Mouse (Mus musculus) intestine, postnatal 0 days (tissue): Measurements from ENCODE around the gene Srms. TPM values are rescaled to one million over a fixed set of nuclear protein-coding genes. Genes with fewer than 3 reads are reported as not detected.

Source experiments
- ATAC-seq: fragments of 200-750 bp; cut with Nextera tagmentation; 2 replicates; pipeline ENCODE4 v1.8.0; 2017; ENCODE audit warnings: mild to moderate bottlenecking, moderate TSS enrichment, moderate library complexity
- H3K27ac ChIP-seq: fragments of 300-500 bp; sonication (generic); 2 replicates; pipeline ENCODE4 v1.5.1; 2014; ENCODE audit warnings: mild to moderate bottlenecking, low read depth, low read length, moderate library complexity
- H3K27me3 ChIP-seq: fragments of 300-500 bp; sonication (generic); replicated peaks from 2 replicates; pipeline ENCODE4 v1.6.1; 2014; ENCODE audit warnings: low read length, mixed read lengths; ENCODE audit not compliant: control insufficient read depth, insufficient read depth
- H3K36me3 ChIP-seq: fragments of 300-500 bp; sonication (generic); 2 replicates; pipeline ENCODE4 v1.6.1; 2014; ENCODE audit warnings: mild to moderate bottlenecking, moderate library complexity; ENCODE audit not compliant: control insufficient read depth, insufficient read depth
- H3K4me1 ChIP-seq: fragments of 300-500 bp; sonication (generic); replicated peaks from 2 replicates; pipeline ENCODE4 v1.6.1; 2014; ENCODE audit warnings: antibody characterized with exemption, low read length, mixed read lengths; ENCODE audit not compliant: control insufficient read depth, insufficient read depth
- H3K4me2 ChIP-seq: fragments of 300-500 bp; sonication (generic); replicated peaks from 2 replicates; pipeline ENCODE4 v1.6.1; 2014; ENCODE audit warnings: low read depth, mild to moderate bottlenecking, moderate library complexity
- H3K4me3 ChIP-seq: fragments of 300-500 bp; sonication (generic); 2 replicates; pipeline ENCODE4 v1.5.1; 2014; ENCODE audit warnings: low read depth, low read length
- H3K9ac ChIP-seq: fragments of 300-500 bp; sonication (generic); 2 replicates; pipeline ENCODE4 v1.6.1; 2014; ENCODE audit warnings: mild to moderate bottlenecking, low read depth, low read length
- H3K9me3 ChIP-seq: fragments of 300-500 bp; sonication (generic); 2 replicates; pipeline ENCODE4 v1.6.1; 2016; ENCODE audit warnings: mixed run types; ENCODE audit not compliant: control insufficient read depth
- CTCF ChIP-seq: sonication (generic); IDR thresholded peaks from 2 replicates; pipeline ENCODE4 v1.5.1; 2016; ENCODE audit warnings: low read depth, mild to moderate bottlenecking, control low read depth, antibody characterized with exemption, moderate library complexity
- WGBS: fragments of 180-500 bp; shearing (Covaris S2); extraction: QIAGEN DNeasy Blood & Tissue Kit; methylation state at CpG from one replicate; pipeline ENCODE4 v1.1.7; 2014; 5-methylcytosine and 5-hydroxymethylcytosine counted together
- polyA plus RNA-seq: library from polyadenylated mRNA; unstranded; fragments of >200 nt; fragmentation: Nextera tagmentation; extraction: Ambion mirVana; gene quantifications from 2 replicates; pipeline ENCODE4 v1.2.1, GENCODE M21; 2015

Gene Srms
- polyA plus RNA-seq, 1 experiment from 2014 or later, result 0.17 TPM

DNA sequence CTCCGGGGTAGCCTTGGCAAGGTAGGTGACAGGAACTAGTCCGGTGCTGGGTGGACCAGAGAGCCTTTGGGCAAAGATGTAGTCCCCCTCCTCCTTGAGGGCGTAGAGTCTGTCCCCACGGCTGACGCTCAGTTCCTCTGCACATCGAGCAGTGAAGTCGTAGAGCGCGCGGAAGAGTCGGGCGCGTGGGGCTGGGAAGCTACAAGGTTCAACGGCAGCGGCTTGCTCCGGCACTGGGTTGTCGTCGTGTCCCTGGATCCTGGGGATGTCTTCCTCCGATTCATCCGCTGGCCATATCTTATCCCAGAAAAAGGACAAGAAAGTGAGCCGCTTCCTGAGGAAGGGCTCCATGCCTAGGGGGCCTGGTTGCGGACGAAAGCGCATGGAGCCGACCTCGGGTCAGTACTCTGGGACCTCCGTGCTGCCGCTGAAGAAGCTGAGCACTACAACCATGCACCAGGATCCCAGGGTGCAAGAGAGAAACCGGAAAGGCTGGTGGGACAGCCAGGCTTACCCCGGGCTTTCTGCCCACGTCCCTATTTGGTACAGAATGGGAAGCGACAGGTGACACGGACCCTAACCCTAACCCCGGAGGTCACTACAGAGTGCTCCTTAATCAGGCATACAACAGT is 480 bp downstream of the Srms start:
- Histone ChIP-seq H3K4me2 (peak overlapping the region; percentile 67), H3K4me1 (no peaks in the 10 kb centered on the region), H3K27me3 (peaks cover 14% of the 10 kb centered on the region), H3K36me3 (no peaks in the 10 kb centered on the region), H3K4me3 (peak overlapping the region; percentile 29), H3K9me3 (no peaks in the 10 kb centered on the region), H3K27ac (no peak overlapping the region), H3K9ac (0 out of 2 replicates have a peak overlapping the region, but pooled peaks have one; percentile 5)
- TF ChIP-seq CTCF, result no peak
- WGBS, result 3% methylated on average over 34 of the region's 34 CpGs
- 0 out of 2 replicates have a peak, but pooled peaks have one; percentile 15 for ATAC-seq

DNA sequence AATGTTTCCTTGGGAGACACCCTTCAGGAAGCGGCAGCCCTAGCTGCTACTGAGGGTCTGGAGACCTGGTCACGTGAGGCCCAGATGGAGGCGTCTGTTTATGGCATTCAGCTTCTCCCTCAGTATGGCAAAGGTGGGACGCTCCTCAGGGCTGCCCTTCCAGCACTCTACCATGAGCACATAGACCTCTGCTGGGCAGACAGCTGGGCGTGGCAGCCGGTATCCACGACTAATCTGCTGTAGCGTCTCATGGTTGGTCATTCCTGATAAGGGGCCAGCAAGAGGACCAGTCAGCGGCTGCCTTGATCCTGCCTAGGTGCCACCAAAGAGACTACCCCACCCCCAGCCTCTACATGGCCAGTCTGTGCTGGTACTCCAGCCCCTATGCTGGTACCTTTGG is 6.9 kb downstream of the Srms start:
- no peak overlapping the region for H3K4me2 ChIP-seq
- H3K9me3 ChIP-seq, result no peaks in the 10 kb centered on the region
- H3K27me3 ChIP-seq, result no peaks in the 10 kb centered on the region
- no peak overlapping the region for H3K9ac ChIP-seq
- no peak for ATAC-seq
- no peak for TF ChIP-seq CTCF
- H3K4me3 ChIP-seq, result no peak overlapping the region
- no peaks in the 10 kb centered on the region for H3K36me3 ChIP-seq
- H3K4me1 ChIP-seq, result peaks cover 7% of the 10 kb centered on the region; the same call in 1 of the 2 replicates
- WGBS, result 52% methylated on average over 9 of the region's 9 CpGs
- no peak overlapping the region for H3K27ac ChIP-seq

DNA sequence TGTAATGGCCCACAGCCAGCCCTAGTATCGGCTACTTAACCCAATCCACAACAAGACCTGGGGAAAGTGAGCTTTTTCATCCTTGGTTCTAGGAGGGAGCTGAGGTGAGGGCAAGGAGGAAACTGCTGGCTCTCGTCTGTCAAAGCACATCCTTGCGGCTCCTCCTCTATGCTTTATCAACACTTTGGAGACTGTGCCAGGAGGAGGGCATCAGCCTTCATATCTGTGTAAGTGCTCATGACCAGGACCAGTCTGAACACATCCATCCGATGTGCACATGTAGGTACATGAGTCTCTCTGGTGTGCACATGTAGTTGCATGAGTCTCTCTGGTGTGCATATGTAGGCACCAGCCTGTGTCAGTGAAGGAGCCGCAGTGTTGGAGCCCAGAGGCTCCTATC is 7.3 kb downstream of the Srms start:
- 79% methylated on average over 5 of the region's 5 CpGs for WGBS

DNA sequence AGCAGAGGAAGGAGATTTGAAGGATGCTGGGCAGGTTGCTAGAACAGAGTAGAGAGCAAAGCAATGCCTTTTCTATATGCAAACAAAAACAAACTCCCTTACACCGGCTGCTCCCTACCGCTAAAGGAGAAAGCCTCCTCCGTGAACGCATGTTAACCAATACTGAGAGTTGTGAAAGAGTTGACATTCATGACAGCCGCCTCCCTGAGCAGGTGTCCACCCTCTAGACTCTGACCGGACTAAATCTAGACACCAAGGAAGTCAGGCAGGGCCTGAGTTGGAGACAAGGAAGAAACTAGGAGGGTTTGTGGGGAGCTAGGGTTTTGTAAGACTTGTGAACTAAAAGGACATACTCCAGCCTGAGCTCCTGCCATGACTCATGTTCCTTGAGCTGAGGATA is 10.1 kb downstream of the Srms start:
- no peak overlapping the region for H3K9ac ChIP-seq
- 39% methylated on average over 6 of the region's 6 CpGs for WGBS
- no peak overlapping the region for H3K4me3 ChIP-seq
- TF ChIP-seq CTCF, result no peak
- H3K9me3 ChIP-seq, result no peaks in the 10 kb centered on the region
- H3K36me3 ChIP-seq, result no peaks in the 10 kb centered on the region
- H3K27ac ChIP-seq, result peak overlapping the region; percentile 70
- H3K27me3 ChIP-seq, result no peaks in the 10 kb centered on the region
- H3K4me2 ChIP-seq, result peak overlapping the region; percentile 43; the same call in 1 of the 2 replicates
- peaks cover 7% of the 10 kb centered on the region; the same call in 1 of the 2 replicates for H3K4me1 ChIP-seq
- ATAC-seq, result peak; percentile 87

More for the DNA sequence above, 7.3 kb downstream of the Srms start:
- Histone ChIP-seq H3K27ac (no peak overlapping the region), H3K9ac (no peak overlapping the region), H3K4me3 (no peak overlapping the region), H3K4me2 (no peak overlapping the region), H3K9me3 (no peaks in the 10 kb centered on the region), H3K36me3 (no peaks in the 10 kb centered on the region), H3K27me3 (no peaks in the 10 kb centered on the region), H3K4me1 (peaks cover 7% of the 10 kb centered on the region; the same call in 1 of the 2 replicates)
- ATAC-seq, result no peak
- no peak for TF ChIP-seq CTCF

DNA sequence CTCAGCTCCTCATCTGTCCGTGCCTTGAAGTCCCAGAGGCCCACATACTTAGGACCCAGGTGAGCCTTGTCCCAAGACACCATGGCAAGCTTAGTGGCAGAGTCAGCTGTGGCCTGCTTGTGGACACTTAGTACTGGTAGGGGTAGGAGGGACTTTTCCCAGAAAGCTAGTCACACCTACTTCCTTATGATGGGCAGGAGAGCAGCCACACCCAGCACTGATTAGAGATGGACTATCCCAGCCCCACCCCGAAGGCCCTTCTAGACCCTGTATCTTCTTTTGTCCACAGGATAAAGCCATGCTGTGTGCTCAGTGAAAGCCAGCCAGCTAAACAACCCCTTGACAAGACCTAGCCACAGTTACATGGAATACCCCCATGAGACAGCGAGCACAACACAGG is 10.6 kb downstream of the Srms start, which contains the start of gene Ptk6:
TSS of gene Ptk6 (minus strand) at position 368 of the 400 bp plus-strand sequence.
- peak; percentile 84 for ATAC-seq
- Histone ChIP-seq H3K9ac (no peak within 1 kb of the TSS), H3K27ac (peak within 1 kb of the TSS; percentile 70), H3K4me2 (peak within 1 kb of the TSS; percentile 43), H3K36me3 (no peaks in the 10 kb centered on the region), H3K4me1 (peaks cover 7% of the 10 kb centered on the region; the same call in 1 of the 2 replicates), H3K9me3 (no peaks in the 10 kb centered on the region), H3K4me3 (no peak within 1 kb of the TSS), H3K27me3 (no peaks in the 10 kb centered on the region)
- WGBS, result 65% methylated on average over 3 of the region's 3 CpGs
- TF ChIP-seq CTCF, result no peak

DNA sequence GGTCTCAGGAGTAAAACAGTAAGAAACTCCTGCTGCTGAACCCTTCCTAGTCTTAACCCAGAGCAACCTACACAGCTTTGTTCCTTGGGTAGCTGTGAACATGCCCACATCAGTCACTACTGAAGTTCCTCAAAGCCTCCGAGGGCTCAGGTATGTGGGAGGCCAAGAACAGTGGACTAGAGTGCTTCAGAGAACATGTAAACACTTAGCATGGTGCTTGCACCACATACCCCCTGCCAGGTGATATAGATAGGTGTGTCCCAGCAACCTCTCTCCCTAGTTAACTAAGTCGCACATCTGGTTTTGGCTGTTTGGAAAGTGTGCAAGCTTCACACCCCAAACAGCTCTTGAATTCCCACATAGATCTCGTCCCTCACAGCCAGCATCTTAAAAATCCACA is 11.4 kb downstream of the Srms start:
- 50% methylated on average over 3 of the region's 3 CpGs for WGBS
- Histone ChIP-seq H3K36me3 (no peaks in the 10 kb centered on the region), H3K27me3 (no peaks in the 10 kb centered on the region), H3K4me1 (peaks cover 11% of the 10 kb centered on the region; the same call in 1 of the 2 replicates), H3K9me3 (no peaks in the 10 kb centered on the region), H3K4me3 (no peak overlapping the region), H3K4me2 (peak overlapping the region; percentile 43; the same call in 1 of the 2 replicates), H3K27ac (0 out of 2 replicates have a peak overlapping the region, but pooled peaks have one; percentile 70), H3K9ac (no peak overlapping the region)
- ATAC-seq, result no peak
- no peak for TF ChIP-seq CTCF
